Mouse (Mus musculus): ENCODE measurements at regions not wholly inside any gene's neighbourhood (a gene's known extent, or its start where the extent isn't known, plus 50 kb on each side); places are given as distances from the start of the nearest gene placed in this dataset.

- H3K4me1 ChIP-seq (replicated peaks) = peaks cover 14% of the 10 kb centered on the region
- no peak overlapping the region for H3K9ac ChIP-seq
- H3K9me3 ChIP-seq = no peaks in the 10 kb centered on the region
- ATAC-seq (ENCODE audit: low FRiP score) = no peak
- H3K27me3 ChIP-seq = no peaks in the 10 kb centered on the region
- H3K27ac ChIP-seq = no peak overlapping the region
- WGBS = 58% methylated on average over 16 of the region's 16 CpGs
- no peak overlapping the region for H3K4me3 ChIP-seq
- no peaks in the 10 kb centered on the region for H3K36me3 ChIP-seq
- no peak overlapping the region for H3K4me2 ChIP-seq
Observed at GRCm38 (mm10) chr17:80801451-80801983, 73.2 kb upstream of the Map4k3 start.

- ATAC-seq (ENCODE audit: low FRiP score) = no peak
- H3K9ac ChIP-seq = no peak overlapping the region
- H3K27me3 ChIP-seq = no peaks in the 10 kb centered on the region
- WGBS = 79% methylated on average over 13 of the region's 13 CpGs
- no peaks in the 10 kb centered on the region for H3K9me3 ChIP-seq
- H3K4me3 ChIP-seq = no peak overlapping the region
- no peak overlapping the region for H3K27ac ChIP-seq
- H3K36me3 ChIP-seq = no peaks in the 10 kb centered on the region
- no peak overlapping the region for H3K4me2 ChIP-seq
- H3K4me1 ChIP-seq (replicated peaks) = peaks cover 14% of the 10 kb centered on the region
Observed at GRCm38 (mm10) chr17:80800877-80801276, 72.6 kb upstream of the Map4k3 start.

GRCm38 (mm10) chr17:80800454-80800853, 72.2 kb upstream of the Map4k3 start:
- no peak overlapping the region for H3K9ac ChIP-seq
- no peaks in the 10 kb centered on the region for H3K9me3 ChIP-seq
- no peak overlapping the region for H3K4me3 ChIP-seq
- 87% methylated on average over 5 of the region's 5 CpGs for WGBS
- no peaks in the 10 kb centered on the region for H3K36me3 ChIP-seq
- no peak for ATAC-seq (ENCODE audit: low FRiP score)
- peaks cover 14% of the 10 kb centered on the region for H3K4me1 ChIP-seq (replicated peaks)
- H3K27me3 ChIP-seq = no peaks in the 10 kb centered on the region
- no peak overlapping the region for H3K4me2 ChIP-seq
- no peak overlapping the region for H3K27ac ChIP-seq

GRCm38 (mm10) chr17:80799061-80799460, 70.8 kb upstream of the Map4k3 start:
- Histone ChIP-seq H3K4me3 (no peak overlapping the region), H3K9me3 (no peaks in the 10 kb centered on the region), H3K27me3 (no peaks in the 10 kb centered on the region), H3K36me3 (no peaks in the 10 kb centered on the region), H3K4me2 (no peak overlapping the region), H3K4me1 (replicated peaks) (peaks cover 14% of the 10 kb centered on the region), H3K27ac (no peak overlapping the region), H3K9ac (no peak overlapping the region)
- ATAC-seq (ENCODE audit: low FRiP score) = no peak
- WGBS = 88% methylated on average over 6 of the region's 6 CpGs

- Histone ChIP-seq H3K9ac (no peak overlapping the region), H3K27me3 (no peaks in the 10 kb centered on the region), H3K9me3 (no peaks in the 10 kb centered on the region), H3K36me3 (no peaks in the 10 kb centered on the region), H3K27ac (no peak overlapping the region), H3K4me2 (no peak overlapping the region), H3K4me1 (replicated peaks) (peaks cover 14% of the 10 kb centered on the region), H3K4me3 (no peak overlapping the region)
- ATAC-seq (ENCODE audit: low FRiP score) = no peak
- 87% methylated on average over 6 of the region's 6 CpGs for WGBS
Observed at GRCm38 (mm10) chr17:80798281-80798980, 70.1 kb upstream of the Map4k3 start.

GRCm38 (mm10) chr17:80796790-80797189, 68.5 kb upstream of the Map4k3 start:
- H3K4me2 ChIP-seq = no peak overlapping the region
- no peaks in the 10 kb centered on the region for H3K36me3 ChIP-seq
- no peak overlapping the region for H3K27ac ChIP-seq
- WGBS = 85% methylated on average over 5 of the region's 5 CpGs
- H3K9ac ChIP-seq = no peak overlapping the region
- no peaks in the 10 kb centered on the region for H3K9me3 ChIP-seq
- H3K27me3 ChIP-seq = no peaks in the 10 kb centered on the region
- no peak for ATAC-seq (ENCODE audit: low FRiP score)
- H3K4me1 ChIP-seq (replicated peaks) = peaks cover 5% of the 10 kb centered on the region
- no peak overlapping the region for H3K4me3 ChIP-seq

- 85% methylated on average over 8 of the region's 8 CpGs for WGBS
- no peak for ATAC-seq (ENCODE audit: low FRiP score)
Observed at GRCm38 (mm10) chr17:80796386-80796785, 68.1 kb upstream of the Map4k3 start.

GRCm38 (mm10) chr17:80795453-80796105, 67.3 kb upstream of the Map4k3 start:
- no peaks in the 10 kb centered on the region for H3K27me3 ChIP-seq
- 82% methylated on average over 8 of the region's 8 CpGs for WGBS
- ATAC-seq (ENCODE audit: low FRiP score) = no peak

More at GRCm38 (mm10) chr17:80796386-80796785, 68.1 kb upstream of the Map4k3 start:
- Histone ChIP-seq H3K27me3 (no peaks in the 10 kb centered on the region), H3K4me2 (no peak overlapping the region), H3K9me3 (no peaks in the 10 kb centered on the region), H3K27ac (no peak overlapping the region), H3K4me3 (no peak overlapping the region), H3K36me3 (no peaks in the 10 kb centered on the region), H3K9ac (no peak overlapping the region), H3K4me1 (replicated peaks) (peaks cover 1% of the 10 kb centered on the region)

GRCm38 (mm10) chr17:80792605-80793004, 64.3 kb upstream of the Map4k3 start:
- Histone ChIP-seq H3K27ac (no peak overlapping the region), H3K9me3 (no peaks in the 10 kb centered on the region), H3K4me2 (no peak overlapping the region), H3K4me1 (replicated peaks) (no peaks in the 10 kb centered on the region; the same call in 1 of the 2 replicates), H3K27me3 (no peaks in the 10 kb centered on the region), H3K9ac (no peak overlapping the region), H3K4me3 (no peak overlapping the region), H3K36me3 (no peaks in the 10 kb centered on the region)
- WGBS = 87% methylated on average over 4 of the region's 4 CpGs
- ATAC-seq (ENCODE audit: low FRiP score) = no peak

More at GRCm38 (mm10) chr17:80795453-80796105, 67.3 kb upstream of the Map4k3 start:
- Histone ChIP-seq H3K4me3 (no peak overlapping the region), H3K27ac (no peak overlapping the region), H3K9ac (no peak overlapping the region), H3K4me2 (no peak overlapping the region), H3K4me1 (replicated peaks) (no peaks in the 10 kb centered on the region; the same call in none of the 2 replicates), H3K36me3 (no peaks in the 10 kb centered on the region), H3K9me3 (no peaks in the 10 kb centered on the region)

- 63% methylated on average over 12 of the region's 12 CpGs for WGBS
- no peak overlapping the region for H3K4me2 ChIP-seq
- no peak overlapping the region for H3K4me3 ChIP-seq
- H3K4me1 ChIP-seq (replicated peaks) = no peaks in the 10 kb centered on the region
- no peaks in the 10 kb centered on the region; the same call in 1 of the 2 replicates for H3K9me3 ChIP-seq
- H3K36me3 ChIP-seq = no peaks in the 10 kb centered on the region
- H3K27me3 ChIP-seq = no peaks in the 10 kb centered on the region
- ATAC-seq (ENCODE audit: low FRiP score) = no peak
- H3K27ac ChIP-seq = no peak overlapping the region
- no peak overlapping the region for H3K9ac ChIP-seq
Observed at GRCm38 (mm10) chr17:80789706-80790105, 61.4 kb upstream of the Map4k3 start.

- no peak for ATAC-seq (ENCODE audit: low FRiP score)
- no peak overlapping the region for H3K4me2 ChIP-seq
- no peak overlapping the region for H3K4me3 ChIP-seq
- no peaks in the 10 kb centered on the region for H3K4me1 ChIP-seq (replicated peaks)
- no peak overlapping the region for H3K27ac ChIP-seq
- H3K9me3 ChIP-seq = no peaks in the 10 kb centered on the region; the same call in 1 of the 2 replicates
- no peaks in the 10 kb centered on the region for H3K27me3 ChIP-seq
- H3K36me3 ChIP-seq = no peaks in the 10 kb centered on the region
- H3K9ac ChIP-seq = no peak overlapping the region
- WGBS = 89% methylated on average over 3 of the region's 3 CpGs
Observed at GRCm38 (mm10) chr17:80789000-80789399, 60.7 kb upstream of the Map4k3 start.

- Histone ChIP-seq H3K27me3 (no peaks in the 10 kb centered on the region), H3K4me2 (no peak overlapping the region), H3K27ac (no peak overlapping the region), H3K9me3 (no peaks in the 10 kb centered on the region; the same call in 1 of the 2 replicates), H3K4me1 (replicated peaks) (no peaks in the 10 kb centered on the region), H3K9ac (no peak overlapping the region), H3K4me3 (no peak overlapping the region), H3K36me3 (no peaks in the 10 kb centered on the region)
- no peak for ATAC-seq (ENCODE audit: low FRiP score)
- 77% methylated on average over 2 of the region's 2 CpGs for WGBS
Observed at GRCm38 (mm10) chr17:80786858-80787257, 58.6 kb upstream of the Map4k3 start.
